Mouse (Mus musculus) brain, embryonic 14.5 days (tissue): ENCODE measurements around the gene Hdc.

ENCODE experiments used
- CTCF ChIP-seq: fragments of 200-500 bp; IDR thresholded peaks from 2 replicates; pipeline ENCODE4 v1.5.1; 2012; ENCODE audit warnings: inconsistent platforms, mild to moderate bottlenecking, moderate library complexity, borderline replicate concordance; ENCODE audit not compliant: insufficient read depth, insufficient read length; ENCODE audit errors: extremely low read depth
- POLR2A ChIP-seq: fragments of 200-500 bp; IDR thresholded peaks from 2 replicates; pipeline ENCODE4 v1.6.1; 2012; ENCODE audit warnings: mild to moderate bottlenecking, inconsistent platforms, borderline replicate concordance; ENCODE audit not compliant: poor library complexity, insufficient read depth, insufficient read length, severe bottlenecking; ENCODE audit errors: extremely low read depth

DNA sequence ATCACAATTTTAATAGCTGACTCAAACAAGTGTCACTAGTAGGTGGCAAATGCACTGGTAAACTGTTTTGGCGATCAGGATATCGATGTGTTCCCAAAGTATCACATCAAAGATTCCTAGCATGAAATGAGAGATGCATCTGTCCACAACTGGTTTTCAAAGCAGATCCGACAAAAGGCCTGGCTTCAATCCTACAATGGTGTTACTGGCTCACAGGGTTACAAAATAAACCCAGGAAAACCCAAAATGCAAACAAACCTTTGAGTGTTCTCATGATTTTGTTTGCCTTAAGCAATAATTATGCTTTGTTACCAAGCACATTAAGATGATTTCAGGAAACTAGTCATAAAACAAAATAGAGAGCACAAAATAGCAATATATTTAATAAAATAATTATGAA lies 28.7 kb upstream of the Hdc start:
- TF ChIP-seq POLR2A, result no peak
- TF ChIP-seq CTCF, result no peak
